Mouse (Mus musculus): ENCODE results near the gene Gm3755. TPM values are rescaled to one million over a fixed set of nuclear protein-coding genes. Genes with fewer than 3 reads are reported as not detected.

Gene Gm3755
- polyA plus RNA-seq (2017; shearing (Covaris generic)): not detected

DNA sequence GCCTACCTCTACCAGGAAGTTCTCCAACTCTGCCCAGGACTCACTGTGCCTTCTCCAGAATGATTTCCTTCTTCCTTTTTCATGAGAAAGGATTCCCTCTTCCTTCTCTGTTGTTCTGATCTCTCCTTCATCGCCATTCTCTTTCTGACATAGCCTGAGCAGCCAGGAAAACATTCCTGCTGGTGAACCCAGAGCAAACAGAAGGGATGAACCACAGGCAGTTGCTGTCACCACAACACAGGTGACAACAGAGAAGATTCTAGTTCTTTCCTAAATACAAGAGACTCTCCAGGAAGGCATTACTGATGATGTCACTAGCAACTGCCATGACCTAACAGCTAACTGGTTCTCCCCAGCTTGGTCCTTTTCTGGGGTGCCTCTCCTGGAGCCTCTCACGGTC, at the start of gene Gm3755:
TSS of gene Gm3755 (minus strand) at position 101 of the 400 bp plus-strand sequence.

GRCm38 (mm10) chr14:7483662-7484061, 32.9 kb upstream of the Gm3755 start, which contains the start of gene Gm3752:
Gene Gm3752 (minus strand): TSS chr14:7483762.

Other genes with a start within 250 kb of the Gm3755 start
- not detected for gene Gm3727, start 186.2 kb downstream of the Gm3755 start, polyA plus RNA-seq (2017; shearing (Covaris generic))
- gene Gm3739, start 135.9 kb downstream of the Gm3755 start, polyA plus RNA-seq (2017; shearing (Covaris generic)): 0.21 TPM
- not detected for gene Gm5797, start 118.5 kb downstream of the Gm3755 start, polyA plus RNA-seq (2017; shearing (Covaris generic))
- not detected for gene Gm8374, start 85.8 kb downstream of the Gm3755 start, polyA plus RNA-seq (2017; shearing (Covaris generic))
- gene Gm3752, start 32.8 kb upstream of the Gm3755 start, polyA plus RNA-seq (2017; shearing (Covaris generic)): not detected
- not detected for gene Gm3558, start 117.6 kb upstream of the Gm3755 start, polyA plus RNA-seq (2017; shearing (Covaris generic))
- not detected for gene Gm10338, start 144.7 kb upstream of the Gm3755 start, polyA plus RNA-seq (2017; shearing (Covaris generic))
- not detected for gene Gm10128, start 193.1 kb upstream of the Gm3755 start, polyA plus RNA-seq (2017; shearing (Covaris generic))